Mouse (Mus musculus) embryonic fibroblast, embryonic 13.5 days (primary cell): ENCODE data around the gene Krt81.

Source experiments
- CTCF ChIP-seq: IDR thresholded peaks from 2 replicates; pipeline ENCODE4 v1.5.1; 2011; ENCODE audit warnings: mild to moderate bottlenecking, control low read depth, low read length, moderate library complexity, borderline replicate concordance; ENCODE audit not compliant: insufficient read depth
- POLR2A ChIP-seq: IDR thresholded peaks from 2 replicates; pipeline ENCODE4 v1.6.1; 2011; ENCODE audit warnings: low read depth, mild to moderate bottlenecking, control low read depth, low read length, moderate library complexity

- no peak for TF ChIP-seq CTCF
- TF ChIP-seq POLR2A, result no peak
Observed at GRCm38 (mm10) chr15:101463651-101464050, at the start of gene Krt81.
